Mouse (Mus musculus) ES-E14 (cell line): ENCODE results near the gene Arxes2.

Experiments
- HCFC1 ChIP-seq: IDR thresholded peaks from 2 replicates; pipeline ENCODE4 v1.6.1; 2012; ENCODE audit warnings: low read length, inconsistent platforms, borderline replicate concordance; ENCODE audit not compliant: insufficient read depth
- MAFK ChIP-seq: IDR thresholded peaks from 2 replicates; pipeline ENCODE4 v1.6.1; 2014; ENCODE audit warnings: mild to moderate bottlenecking, low read depth, low read length, inconsistent platforms; ENCODE audit not compliant: insufficient read depth

- TF ChIP-seq MAFK = no peak
- no peak for TF ChIP-seq HCFC1
These were observed 19.8 kb upstream of the Arxes2 start for GRCm38 (mm10) chrX:135973597-135974423.
